Mouse (Mus musculus) olfactory bulb, adult 2 months (tissue): ENCODE data around the gene Tmem269.

Experiments used
- CTCF ChIP-seq: fragments of 200-500 bp; IDR thresholded peaks from 2 replicates; pipeline ENCODE4 v1.5.1; 2012; ENCODE audit warnings: low read depth, mild to moderate bottlenecking, low read length, moderate library complexity; ENCODE audit not compliant: insufficient read depth
- POLR2A ChIP-seq: fragments of 200-500 bp; IDR thresholded peaks from 2 replicates; pipeline ENCODE4 v1.6.1; 2012; ENCODE audit warnings: mild to moderate bottlenecking, low read depth, low read length, moderate library complexity; ENCODE audit not compliant: insufficient read depth

DNA sequence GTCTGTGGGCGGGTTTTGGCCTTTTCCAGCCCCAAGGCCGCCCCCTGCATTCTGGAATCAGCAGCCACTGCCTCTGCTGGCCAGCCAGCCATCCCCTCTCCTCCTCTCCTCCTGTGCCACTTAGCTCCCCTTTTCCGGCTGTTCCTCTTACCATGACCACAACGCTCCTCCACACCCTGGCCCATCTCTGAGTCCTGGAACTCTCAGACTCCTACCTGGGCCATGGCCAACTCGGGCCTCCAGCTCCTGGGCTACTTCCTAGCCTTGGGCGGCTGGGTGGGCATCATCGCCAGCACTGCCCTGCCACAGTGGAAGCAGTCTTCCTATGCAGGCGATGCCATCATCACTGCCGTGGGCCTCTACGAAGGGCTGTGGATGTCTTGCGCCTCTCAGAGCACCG, 37.3 kb upstream of the Tmem269 start, which contains the start of gene Cldn19:
- TF ChIP-seq POLR2A (no peak), CTCF (no peak)
